Mouse (Mus musculus) thymus, postnatal 14 days (tissue): ENCODE data around the gene Oaz2.
"Not testable (repeated sequence)": the region's sequence is repeated elsewhere in the genome, so short reads cannot be mapped to it uniquely, and the experiment has no call there.

Experiments used
- DNase-seq: peaks from one replicate; pipeline ENCODE4 v3.0.0; 2021

Oaz2 gene

GRCm38 (mm10) chr9:65667701-65668100, at the start of gene Oaz2:
Oaz2 (plus strand) TSS chr9:65668001.
- DNase-seq: no peak

- no peak for DNase-seq
Measured at GRCm38 (mm10) chr9:65619311-65619710, 48.5 kb upstream of the Oaz2 start.

- peak; percentile 53 for DNase-seq
Measured at GRCm38 (mm10) chr9:65621196-65621595, 46.6 kb upstream of the Oaz2 start.

GRCm38 (mm10) chr9:65621666-65622065, 46.1 kb upstream of the Oaz2 start:
- no peak for DNase-seq

GRCm38 (mm10) chr9:65622826-65623225, 45.0 kb upstream of the Oaz2 start:
- no peak for DNase-seq

GRCm38 (mm10) chr9:65624266-65624665, 43.5 kb upstream of the Oaz2 start:
- no peak for DNase-seq

- peak; percentile 45 for DNase-seq
Measured at GRCm38 (mm10) chr9:65629025-65629766, 38.6 kb upstream of the Oaz2 start, which contains the start of gene Rbpms2. Rbpms2 (plus strand) TSS chr9:65629648.

GRCm38 (mm10) chr9:65629767-65630630, 37.8 kb upstream of the Oaz2 start:
- peak; percentile 71 for DNase-seq

GRCm38 (mm10) chr9:65630631-65631353, 37.0 kb upstream of the Oaz2 start:
- DNase-seq: no peak

- DNase-seq: no peak
Measured at GRCm38 (mm10) chr9:65631354-65632021, 36.3 kb upstream of the Oaz2 start.

GRCm38 (mm10) chr9:65635766-65636165, 32.0 kb upstream of the Oaz2 start:
- no peak for DNase-seq

GRCm38 (mm10) chr9:65636926-65637325, 30.9 kb upstream of the Oaz2 start:
- DNase-seq: no peak

- no peak for DNase-seq
Measured at GRCm38 (mm10) chr9:65639065-65639464, 28.7 kb upstream of the Oaz2 start.

GRCm38 (mm10) chr9:65640838-65641410, 26.9 kb upstream of the Oaz2 start:
- DNase-seq: no peak

GRCm38 (mm10) chr9:65641446-65642052, 26.3 kb upstream of the Oaz2 start:
- no peak for DNase-seq

- DNase-seq: no peak
Measured at GRCm38 (mm10) chr9:65642546-65642945, 25.3 kb upstream of the Oaz2 start.

GRCm38 (mm10) chr9:65644960-65645359, 22.8 kb upstream of the Oaz2 start:
- no peak for DNase-seq

GRCm38 (mm10) chr9:65645984-65646383, 21.8 kb upstream of the Oaz2 start:
- no peak for DNase-seq

- no peak for DNase-seq
Measured at GRCm38 (mm10) chr9:65646782-65647181, 21.0 kb upstream of the Oaz2 start.

GRCm38 (mm10) chr9:65648730-65649129, 19.1 kb upstream of the Oaz2 start:
- no peak for DNase-seq

GRCm38 (mm10) chr9:65649997-65650396, 17.8 kb upstream of the Oaz2 start:
- no peak for DNase-seq

GRCm38 (mm10) chr9:65651957-65652356, 15.8 kb upstream of the Oaz2 start:
- DNase-seq: not testable (repeated sequence)
